7 mouse cellular contexts compared by ENCODE assay signal in genomic region chr2:156202848-156203437, GRCm38 (mm10). TPM values are rescaled to one million over a fixed set of nuclear protein-coding genes. Genes with fewer than 3 reads are reported as not detected.
A peak's percentile ranks its signal among the peaks of the same experiment; 100 is the strongest.
DNase-seq lines count a peak whose midpoint lies in the region; ATAC-seq and TF ChIP-seq lines count a peak whose summit lies in the region.

No protein-coding gene starts in this region.

- no peaks in the 10 kb centered on the region for H3K27me3 ChIP-seq in forebrain, embryonic 14.5 days (replicated peaks; ENCODE audit: control insufficient read depth, insufficient read depth, low read length)
- H3K27me3 ChIP-seq in hindbrain, embryonic 12.5 days = no peaks in the 10 kb centered on the region
- H3K27me3 ChIP-seq in myocyte (ENCODE audit: control insufficient read depth, insufficient read depth, insufficient read length) = no peaks in the 10 kb centered on the region

- no peak overlapping the region for H3K4me2 ChIP-seq in forebrain, embryonic 14.5 days (ENCODE audit: low read length)
- no peak overlapping the region for H3K4me2 ChIP-seq in hindbrain, embryonic 12.5 days (replicated peaks)
- peak overlapping the region; percentile 39 for H3K4me2 ChIP-seq in myocyte (ENCODE audit: low read depth)

- DNase-seq in ES-E14 (ENCODE audit: low read depth, low spot score) = no peak
- peak; percentile 73 for DNase-seq in adrenal gland, adult 8-10 months
- DNase-seq in forebrain, embryonic 14.5 days (ENCODE audit: low spot score) = peak; percentile 83
- peak; percentile 44 to 64 for DNase-seq in left cerebral cortex, postnatal 14 days (ENCODE audit: low spot score in 2 of 2)
- no peak for DNase-seq in spleen, adult 18-20 months

- H3K4me3 ChIP-seq in ES-E14 (ENCODE audit: insufficient read depth in 1 of 2, low read depth in 1 of 2, low read length in 2 of 2, poor library complexity in 1 of 2, severe bottlenecking in 1 of 2) (no peak overlapping the region), myocyte (no peak overlapping the region)
- no peak overlapping the region for H3K4me3 ChIP-seq in forebrain, embryonic 14.5 days (ENCODE audit: low read depth, low read length)
- no peak overlapping the region for H3K4me3 ChIP-seq in hindbrain, embryonic 12.5 days

- H3K9ac ChIP-seq in ES-E14 (ENCODE audit: insufficient read depth, low read depth, low read length, poor library complexity, severe bottlenecking) = peak overlapping the region; percentile 31; the same call in 1 of the 2 replicates
- H3K9ac ChIP-seq in forebrain, embryonic 14.5 days (ENCODE audit: low read length) = no peak overlapping the region
- H3K9ac ChIP-seq in hindbrain, embryonic 12.5 days = no peak overlapping the region

- H3K9me3 ChIP-seq in ES-E14 (ENCODE audit: control insufficient read depth, insufficient read depth, low read depth, low read length) = no peaks in the 10 kb centered on the region
- H3K9me3 ChIP-seq in forebrain, embryonic 14.5 days (replicated peaks; ENCODE audit: control insufficient read depth, low read length) = no peaks in the 10 kb centered on the region
- H3K9me3 ChIP-seq in hindbrain, embryonic 12.5 days (replicated peaks) = no peaks in the 10 kb centered on the region

- in situ Hi-C loops in ES-E14 (cut with MboI; ENCODE audit: low sequenced_read_pairs in 2 of 2, unreplicated experiment in 2 of 2) = no loop called here

- H3ac ChIP-seq in myocyte (ENCODE audit: control insufficient read depth, insufficient read length) = no peak overlapping the region

- H3K79me2 ChIP-seq in myocyte (ENCODE audit: control insufficient read depth, insufficient read depth) = peaks cover 88% of the 10 kb centered on the region

- no peak for TF ChIP-seq POLR2A in myocyte (IDR thresholded peaks at IDR 0.05; ENCODE audit: insufficient read length, low read depth)

- 18% methylated on average over 3 of the region's 3 CpGs for WGBS in forebrain, embryonic 14.5 days
- WGBS in hindbrain, embryonic 12.5 days = 43% methylated on average over 3 of the region's 3 CpGs

- H3K4me1 ChIP-seq in ES-E14 (ENCODE audit: control insufficient read depth in 2 of 2, insufficient read depth in 2 of 2, low read length in 2 of 2, poor library complexity in 1 of 2) = peaks cover 10 to 14% of the 10 kb centered on the region in 2 experiments; a peak in 3 of 4 replicates
- peaks cover 17% of the 10 kb centered on the region for H3K4me1 ChIP-seq in forebrain, embryonic 14.5 days (ENCODE audit: control insufficient read depth, insufficient read depth, low read length)
- H3K4me1 ChIP-seq in hindbrain, embryonic 12.5 days = peaks cover 26% of the 10 kb centered on the region

- H3K27ac ChIP-seq in ES-E14 (ENCODE audit: insufficient read depth, low read depth, low read length, poor library complexity, severe bottlenecking) = peak overlapping the region; percentile 56; the same call in 1 of the 2 replicates
- H3K27ac ChIP-seq in forebrain, embryonic 14.5 days (ENCODE audit: low read depth, low read length) = peak overlapping the region; percentile 72
- peak overlapping the region; percentile 67 for H3K27ac ChIP-seq in hindbrain, embryonic 12.5 days

- peak; percentile 71 for ATAC-seq in forebrain, embryonic 14.5 days
- ATAC-seq in hindbrain, embryonic 12.5 days (ENCODE audit: low FRiP score) = peak; percentile 60

- intact Hi-C loops in left cerebral cortex, postnatal 14 days (cut with DNase I) = no loop called here

- H3K36me3 ChIP-seq in ES-E14 (ENCODE audit: control insufficient read depth, insufficient read depth, low read length, poor library complexity, severe bottlenecking) = peaks cover 8% of the 10 kb centered on the region
- peaks cover 8% of the 10 kb centered on the region; the same call in 1 of the 2 replicates for H3K36me3 ChIP-seq in forebrain, embryonic 14.5 days (ENCODE audit: control insufficient read depth, insufficient read depth, low read length)
- H3K36me3 ChIP-seq in hindbrain, embryonic 12.5 days = peaks cover 17% of the 10 kb centered on the region
- peaks cover 18% of the 10 kb centered on the region for H3K36me3 ChIP-seq in myocyte (ENCODE audit: control insufficient read depth, insufficient read depth)

TF ChIP-seq in ES-E14, 5 proteins besides CTCF, POLR2A, EP300 and RAD21:
- no peak for TF ChIP-seq HCFC1 (IDR thresholded peaks at IDR 0.05; ENCODE audit: borderline replicate concordance, insufficient read depth, low read length)
- no peak for TF ChIP-seq MAFK (IDR thresholded peaks at IDR 0.05; ENCODE audit: insufficient read depth, low read depth, low read length)
- TF ChIP-seq CHD2 (IDR thresholded peaks at IDR 0.05; ENCODE audit: low read depth, low read length) = no peak
- no peak for TF ChIP-seq ZC3H11A (IDR thresholded peaks at IDR 0.05; ENCODE audit: borderline replicate concordance, low read depth, low read length)
- no peak for TF ChIP-seq ZNF384 (IDR thresholded peaks at IDR 0.05; ENCODE audit: low read depth, low read length)

TF ChIP-seq in myocyte, 11 proteins besides CTCF, POLR2A, EP300 and RAD21:
- TF ChIP-seq USF1 (IDR thresholded peaks at IDR 0.05; ENCODE audit: low read depth) (no peak), MYOG (IDR thresholded peaks at IDR 0.05; ENCODE audit: control insufficient read depth in 1 of 3, insufficient read depth in 1 of 3, insufficient read length in 2 of 3, low read depth in 2 of 3) (no peak), REST (IDR thresholded peaks at IDR 0.05; ENCODE audit: insufficient read depth, insufficient read length) (no peak), POLR2AphosphoS2 (IDR thresholded peaks at IDR 0.05; ENCODE audit: insufficient read length, low read depth) (no peak), E2F4 (IDR thresholded peaks at IDR 0.05; ENCODE audit: insufficient read depth) (no peak), SRF (IDR thresholded peaks at IDR 0.05; ENCODE audit: control insufficient read depth, insufficient read length, low read depth) (no peak), MYOD1 (IDR thresholded peaks at IDR 0.05; ENCODE audit: control insufficient read depth in 1 of 3, insufficient read length in 2 of 3, low read depth in 2 of 3) (no peak), MAX (IDR thresholded peaks at IDR 0.05; ENCODE audit: low read depth) (no peak)

RNA-seq across cellular contexts. Expression of gene Phf20, which starts 6.7 kb away (rescaled TPM):
- 44.1 and 51.9 TPM in 2 replicates for total RNA-seq in ES-E14 (2012; rRNA removed)
- total RNA-seq in adrenal gland, adult 8-10 months (2022) = 10 to 100 TPM; 44.2 to 79.9 (median 57.6) TPM
- polyA plus RNA-seq in forebrain, embryonic 14.5 days (2014; fragmentation: Nextera tagmentation; extraction: Ambion mirVana) = 121 and 143 TPM in 2 replicates
- 95.7 and 97.2 TPM in 2 replicates for polyA plus RNA-seq in hindbrain, embryonic 12.5 days (2016; fragmentation: Nextera tagmentation; extraction: Ambion mirVana)
- total RNA-seq in left cerebral cortex, postnatal 14 days (2021) = 10 to 100 TPM; 50.7 to 65.0 TPM
- 13.4 TPM for polyA plus RNA-seq in myocyte (2012; fragmentation: generic; extraction: Trizol)

RNA-seq across cellular contexts. Expression of gene Rbm39, which starts 22.9 kb away (rescaled TPM):
- total RNA-seq in ES-E14 (2012; rRNA removed) = 399 and 411 TPM in 2 replicates
- 100 to 1,000 TPM; 313 to 619 (median 423) TPM for total RNA-seq in adrenal gland, adult 8-10 months (2022)
- 502 and 507 TPM in 2 replicates for polyA plus RNA-seq in forebrain, embryonic 14.5 days (2014; fragmentation: Nextera tagmentation; extraction: Ambion mirVana)
- polyA plus RNA-seq in hindbrain, embryonic 12.5 days (2016; fragmentation: Nextera tagmentation; extraction: Ambion mirVana) = 659 and 670 TPM in 2 replicates
- 100 to 1,000 TPM; 259 to 277 TPM for total RNA-seq in left cerebral cortex, postnatal 14 days (2021)
- 53.7 TPM for polyA plus RNA-seq in myocyte (2012; fragmentation: generic; extraction: Trizol)

RNA-seq across cellular contexts. Expression of gene Nfs1, which starts 59.0 kb away (rescaled TPM):
- total RNA-seq in ES-E14 (2012; rRNA removed) = 40.2 and 41.6 TPM in 2 replicates
- total RNA-seq in adrenal gland, adult 8-10 months (2022) = 100 to 1,000 TPM in 2 of 4 experiments, 10 to 100 TPM in 2; 93.4 to 102 (median 100) TPM
- polyA plus RNA-seq in forebrain, embryonic 14.5 days (2014; fragmentation: Nextera tagmentation; extraction: Ambion mirVana) = 38.0 and 40.4 TPM in 2 replicates
- polyA plus RNA-seq in hindbrain, embryonic 12.5 days (2016; fragmentation: Nextera tagmentation; extraction: Ambion mirVana) = 29.2 and 29.7 TPM in 2 replicates
- 10 to 100 TPM; 35.3 to 37.1 TPM for total RNA-seq in left cerebral cortex, postnatal 14 days (2021)
- 42.8 TPM for polyA plus RNA-seq in myocyte (2012; fragmentation: generic; extraction: Trizol)

RNA-seq across cellular contexts. Expression of gene Romo1, which starts 59.1 kb away (rescaled TPM):
- total RNA-seq in ES-E14 (2012; rRNA removed) = 211 and 216 TPM in 2 replicates
- total RNA-seq in adrenal gland, adult 8-10 months (2022) = 100 to 1,000 TPM; 238 to 388 (median 304) TPM
- 409 and 502 TPM in 2 replicates for polyA plus RNA-seq in forebrain, embryonic 14.5 days (2014; fragmentation: Nextera tagmentation; extraction: Ambion mirVana)
- 363 and 435 TPM in 2 replicates for polyA plus RNA-seq in hindbrain, embryonic 12.5 days (2016; fragmentation: Nextera tagmentation; extraction: Ambion mirVana)
- 100 to 1,000 TPM; 183 to 205 TPM for total RNA-seq in left cerebral cortex, postnatal 14 days (2021)
- 417 TPM for polyA plus RNA-seq in myocyte (2012; fragmentation: generic; extraction: Trizol)

Comparison
In these comparisons a context has a peak if more than half of its experiments do, and no peak if none do; other contexts are left out.
1. DNase-seq: peak in adrenal gland, adult 8-10 months (single experiment), forebrain, embryonic 14.5 days (single experiment) and left cerebral cortex, postnatal 14 days (2 of 2); none in ES-E14 (single experiment) and spleen, adult 18-20 months (0 of 2).
2. Peak in every context shown above with its lines, with median percentiles within 50 percentile points of each other: H3K27ac ChIP-seq.